Mouse (Mus musculus) liver, adult 2 months (tissue): ENCODE measurements around the gene Zfp503. TPM values are rescaled to one million over a fixed set of nuclear protein-coding genes. Genes with fewer than 3 reads are reported as not detected.

Experiments
- DNase-seq: peaks from one replicate; pipeline ENCODE4 v3.0.0-alpha.2; 2011; ENCODE audit warnings: low read depth, low spot score; ENCODE audit errors: extremely low read depth
- H3K27ac ChIP-seq: fragments of 200-500 bp; replicated peaks from 2 replicates; pipeline ENCODE4 v1.5.1; 2012; ENCODE audit warnings: low read depth, mild to moderate bottlenecking, control low read depth, inconsistent platforms, low read length; ENCODE audit not compliant: insufficient read depth
- H3K27me3 ChIP-seq: fragments of 200-500 bp; 2 replicates; pipeline ENCODE4 v1.6.1; 2012; ENCODE audit warnings: mild to moderate bottlenecking, moderate library complexity, low read length, inconsistent platforms; ENCODE audit not compliant: control insufficient read depth, insufficient read depth
- H3K36me3 ChIP-seq: fragments of 200-500 bp; 2 replicates; pipeline ENCODE4 v1.6.1; 2012; ENCODE audit warnings: low read length, inconsistent platforms; ENCODE audit not compliant: control insufficient read depth, insufficient read depth
- H3K4me1 ChIP-seq: fragments of 200-500 bp; 2 replicates; pipeline ENCODE4 v1.6.1; 2011; ENCODE audit warnings: low read length; ENCODE audit not compliant: control insufficient read depth, insufficient read depth
- H3K4me3 ChIP-seq: fragments of 200-500 bp; 2 replicates; pipeline ENCODE4 v1.5.1; 2011; ENCODE audit warnings: low read depth, mild to moderate bottlenecking, control low read depth, low read length, moderate library complexity; ENCODE audit not compliant: insufficient read depth
- H3K79me2 ChIP-seq: fragments of 200-500 bp; 2 replicates; pipeline ENCODE4 v1.6.1; 2012; ENCODE audit warnings: inconsistent platforms, mild to moderate bottlenecking, low read length, moderate library complexity; ENCODE audit not compliant: control insufficient read depth, insufficient read depth
- H3K9ac ChIP-seq: fragments of 200-500 bp; 2 replicates; pipeline ENCODE4 v1.6.1; 2012; ENCODE audit warnings: low read depth, mild to moderate bottlenecking, control low read depth, inconsistent platforms, low read length
- CTCF ChIP-seq: fragments of 200-500 bp; IDR thresholded peaks from 2 replicates; pipeline ENCODE4 v1.5.1; 2011; ENCODE audit warnings: low read depth, low read length, control low read depth
- POLR2A ChIP-seq: fragments of 200-500 bp; IDR thresholded peaks from 2 replicates; pipeline ENCODE4 v1.6.1; 2011; ENCODE audit warnings: low read length, control low read depth; ENCODE audit not compliant: insufficient read depth; ENCODE audit errors: extremely low read depth
- WGBS: fragments of 180-500 bp; shearing (Covaris S2); methylation state at CpG from one replicate; pipeline ENCODE4 v1.1.7; 2018; 5-methylcytosine and 5-hydroxymethylcytosine counted together
- polyA plus RNA-seq: library from polyadenylated mRNA; depleted of rRNA; stranded (reverse); fragments of >200 nt; gene quantifications from 2 replicates; pipeline ENCODE4 v1.2.3, GENCODE M21; 2012; rRNA removed
- total RNA-seq: library from RNA; depleted of rRNA; stranded (reverse); fragments of >200 nt; gene quantifications from 2 replicates; pipeline ENCODE4 v1.2.3, GENCODE M21; 2014; rRNA removed

The Zfp503 gene
- total RNA-seq (0.37 and 0.60 TPM in 2 replicates), polyA plus RNA-seq (1.6 and 1.7 TPM in 2 replicates)

- 2% methylated on average over 37 of the region's 37 CpGs for WGBS
- H3K27me3 ChIP-seq = peaks cover 29% of the 10 kb centered on the region
Measured at GRCm38 (mm10) chr14:21989291-21989913, at the start of gene Zfp503. TSS of gene Zfp503 (minus strand) at chr14:21989601.

GRCm38 (mm10) chr14:22037498-22038131 is 48.2 kb upstream of the Zfp503 start:
- WGBS = 81% methylated on average over 16 of the region's 16 CpGs
- TF ChIP-seq POLR2A = no peak

More at GRCm38 (mm10) chr14:21989291-21989913, at the start of gene Zfp503:
- Histone ChIP-seq H3K36me3 (no peaks in the 10 kb centered on the region), H3K9ac (peak within 1 kb of the TSS; percentile 59), H3K79me2 (no peaks in the 10 kb centered on the region), H3K27ac (peak within 1 kb of the TSS; percentile 59), H3K4me3 (peak within 1 kb of the TSS; percentile 67), H3K4me1 (0 out of 2 replicates have a peak, but pooled peaks cover 4% of the 10 kb centered on the region)
- TF ChIP-seq CTCF (no peak), POLR2A (no peak)
- no peak for DNase-seq

GRCm38 (mm10) chr14:22036802-22037497 is 47.5 kb upstream of the Zfp503 start:
- Histone ChIP-seq H3K4me1 (no peaks in the 10 kb centered on the region), H3K9ac (no peak overlapping the region), H3K4me3 (no peak overlapping the region), H3K36me3 (no peaks in the 10 kb centered on the region), H3K27me3 (no peaks in the 10 kb centered on the region), H3K79me2 (no peaks in the 10 kb centered on the region), H3K27ac (no peak overlapping the region)
- no peak for DNase-seq
- 88% methylated on average over 12 of the region's 12 CpGs for WGBS
- TF ChIP-seq POLR2A = no peak
- no peak for TF ChIP-seq CTCF

More at GRCm38 (mm10) chr14:22037498-22038131, 48.2 kb upstream of the Zfp503 start:
- Histone ChIP-seq H3K9ac (no peak overlapping the region), H3K79me2 (no peaks in the 10 kb centered on the region), H3K27me3 (no peaks in the 10 kb centered on the region), H3K4me1 (no peaks in the 10 kb centered on the region), H3K27ac (no peak overlapping the region), H3K36me3 (no peaks in the 10 kb centered on the region), H3K4me3 (no peak overlapping the region)
- DNase-seq = no peak

DNA sequence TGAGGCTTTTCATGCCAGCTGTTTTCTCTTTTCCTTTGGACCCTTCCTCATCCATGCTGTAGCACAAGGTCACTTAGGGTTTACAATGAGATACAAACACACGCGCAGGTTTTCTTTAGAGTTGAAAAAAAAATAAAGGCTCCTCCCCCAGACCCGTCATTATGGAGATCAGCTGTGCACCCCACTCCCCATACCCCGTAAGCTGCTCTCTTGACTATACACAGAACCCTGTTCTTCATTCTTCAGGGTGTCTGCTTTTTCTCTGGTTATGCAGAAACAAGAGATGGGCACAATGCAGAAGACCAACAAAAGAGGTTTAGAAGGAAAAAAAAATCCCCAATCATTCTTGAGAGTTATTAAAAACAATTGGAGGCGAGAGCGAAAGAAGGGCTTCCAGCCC is 46.9 kb upstream of the Zfp503 start:
- 84% methylated on average over 6 of the region's 6 CpGs for WGBS
- Histone ChIP-seq H3K36me3 (no peaks in the 10 kb centered on the region), H3K27ac (no peak overlapping the region), H3K79me2 (no peaks in the 10 kb centered on the region), H3K27me3 (no peaks in the 10 kb centered on the region), H3K4me1 (no peaks in the 10 kb centered on the region), H3K9ac (no peak overlapping the region), H3K4me3 (no peak overlapping the region)
- no peak for DNase-seq
- TF ChIP-seq CTCF (no peak), POLR2A (no peak)

DNA sequence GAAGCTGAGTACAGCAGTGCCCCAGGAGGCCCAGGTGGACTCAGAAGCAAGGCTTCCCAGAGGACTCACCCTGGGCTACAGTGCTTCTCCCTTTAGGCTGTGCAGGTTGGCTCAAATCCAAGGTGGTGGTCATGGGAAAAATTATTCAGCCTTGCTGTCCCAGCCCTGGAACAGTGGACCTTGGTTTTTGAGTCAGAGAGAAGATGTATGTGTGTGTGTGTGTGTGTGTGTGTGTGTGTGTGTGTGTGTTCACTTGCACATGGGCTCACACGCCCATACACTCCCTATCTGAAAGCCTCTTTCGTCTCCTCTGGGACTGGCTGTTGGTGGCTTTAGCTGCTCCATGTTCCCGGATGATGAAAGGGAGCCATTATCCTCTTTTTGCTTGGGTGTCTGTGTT is 46.5 kb upstream of the Zfp503 start:
- TF ChIP-seq CTCF (no peak), POLR2A (no peak)
- no peaks in the 10 kb centered on the region for H3K27me3 ChIP-seq

More for the DNA sequence above, 46.5 kb upstream of the Zfp503 start:
- Histone ChIP-seq H3K27ac (no peak overlapping the region), H3K9ac (no peak overlapping the region), H3K36me3 (no peaks in the 10 kb centered on the region), H3K79me2 (no peaks in the 10 kb centered on the region), H3K4me1 (no peaks in the 10 kb centered on the region), H3K4me3 (no peak overlapping the region)
- no peak for DNase-seq
- WGBS = 95% methylated on average over 3 of the region's 3 CpGs
